In the genomic region with DNA sequence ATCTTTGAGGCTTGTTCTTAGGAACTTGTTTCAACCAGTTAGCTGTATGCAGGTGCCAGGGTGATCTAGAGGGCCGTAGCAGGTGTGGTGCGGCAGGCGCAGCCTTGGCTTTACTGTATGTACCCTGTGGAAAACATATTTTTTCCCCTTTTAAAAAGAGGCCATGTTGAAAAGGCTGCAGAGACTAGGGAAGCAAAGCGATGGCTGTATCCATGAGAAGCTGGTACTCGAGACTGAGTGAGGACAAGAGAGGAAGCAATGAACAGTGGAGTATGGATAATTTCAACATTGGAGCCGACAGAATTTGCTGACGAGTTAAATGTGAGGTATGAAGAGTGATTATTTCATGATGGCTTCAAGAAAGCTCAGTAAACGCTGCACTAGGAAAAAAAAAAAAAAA, we compare ENCODE assay signal across 9 mouse cellular contexts. TPM values are rescaled to one million over a fixed set of nuclear protein-coding genes. Genes with fewer than 3 reads are reported as not detected.
DNase-seq lines count a peak whose midpoint lies in the region; ATAC-seq lines count a peak whose summit lies in the region.
"Had no signal": no experiment of that assay in that cellular context is flagged by ENCODE, and none has a peak within 500 bp of the region (broad histone marks: within the 10 kb centered on the region; RNA-seq: fewer than 3 reads in every experiment).

No protein-coding gene starts in this region.

- H3K9ac ChIP-seq in heart, embryonic 16.5 days (ENCODE audit: low read length) = peak overlapping the region; percentile 83
- H3K9ac ChIP-seq in hindbrain, embryonic 13.5 days = 0 out of 2 replicates have a peak overlapping the region, but pooled peaks have one; percentile 75
- H3K9ac ChIP-seq in midbrain, embryonic 12.5 days (replicated peaks) = no peak overlapping the region

- H3K4me2 ChIP-seq in heart, embryonic 16.5 days (ENCODE audit: low read depth, low read length) = peak overlapping the region; percentile 92
- peak overlapping the region; percentile 67 for H3K4me2 ChIP-seq in hindbrain, embryonic 13.5 days
- peak overlapping the region; percentile 68; the same call in 1 of the 2 replicates for H3K4me2 ChIP-seq in midbrain, embryonic 12.5 days (replicated peaks)

- H3K36me3 ChIP-seq in heart, embryonic 16.5 days (ENCODE audit: control insufficient read depth, insufficient read depth) = no peaks in the 10 kb centered on the region
- H3K36me3 ChIP-seq in embryonic facial prominence, embryonic 10.5 days (replicated peaks) = no peaks in the 10 kb centered on the region
- H3K36me3 ChIP-seq in hindbrain, embryonic 13.5 days = no peaks in the 10 kb centered on the region
- no peaks in the 10 kb centered on the region for H3K36me3 ChIP-seq in midbrain, embryonic 12.5 days

- H3K4me3 ChIP-seq in heart, embryonic 16.5 days (ENCODE audit: low read length) = no peak overlapping the region; the same call in 1 of the 2 replicates
- no peak overlapping the region; the same call in 1 of the 2 replicates for H3K4me3 ChIP-seq in embryonic facial prominence, embryonic 10.5 days
- H3K4me3 ChIP-seq in hindbrain, embryonic 13.5 days = peak overlapping the region; percentile 56; the same call in 1 of the 2 replicates
- H3K4me3 ChIP-seq in midbrain, embryonic 12.5 days = no peak overlapping the region

- DNase-seq in heart, postnatal 14 days = no peak
- DNase-seq in embryonic facial prominence, embryonic 10.5 days (ENCODE audit: low spot score) = no peak
- DNase-seq in spleen, postnatal 14 days (ENCODE audit: low spot score in 2 of 2) = no peak
- no peak for DNase-seq in cerebellum, adult 11 months
- DNase-seq in urinary bladder, postnatal 4 days (ENCODE audit: low spot score in 2 of 2) = no peak

- no peak for ATAC-seq in heart, embryonic 16.5 days (replicated peaks; ENCODE audit: extremely low read depth, insufficient read depth, low FRiP score)
- peak; percentile 52 for ATAC-seq in hindbrain, embryonic 13.5 days (ENCODE audit: low FRiP score)
- peak; percentile 14; the same call in 1 of the 2 replicates for ATAC-seq in midbrain, embryonic 12.5 days (ENCODE audit: low FRiP score, low read depth)

- H3K4me1 ChIP-seq in heart, embryonic 16.5 days (ENCODE audit: control insufficient read depth, insufficient read depth, low read length) = peaks cover 13% of the 10 kb centered on the region
- H3K4me1 ChIP-seq in embryonic facial prominence, embryonic 10.5 days = peaks cover 14% of the 10 kb centered on the region
- H3K4me1 ChIP-seq in hindbrain, embryonic 13.5 days (replicated peaks) = peaks cover 14% of the 10 kb centered on the region
- peaks cover 11% of the 10 kb centered on the region; the same call in 1 of the 2 replicates for H3K4me1 ChIP-seq in midbrain, embryonic 12.5 days

- H3K27me3 ChIP-seq in heart, embryonic 16.5 days (ENCODE audit: control insufficient read depth, insufficient read depth, low read length) = no peaks in the 10 kb centered on the region
- H3K27me3 ChIP-seq in embryonic facial prominence, embryonic 10.5 days (replicated peaks; ENCODE audit: low read depth, poor library complexity, severe bottlenecking) = no peaks in the 10 kb centered on the region
- H3K27me3 ChIP-seq in hindbrain, embryonic 13.5 days = no peaks in the 10 kb centered on the region
- H3K27me3 ChIP-seq in midbrain, embryonic 12.5 days = peaks cover 13% of the 10 kb centered on the region; the same call in 1 of the 2 replicates

- intact Hi-C loops in heart, postnatal 14 days (cut with DNase I) = loop anchor here (5.0 to 10.0 kb wide), 2 partner anchors 174 to 204 kb away; a partner anchor contains a TSS

- H3K27ac ChIP-seq in heart, embryonic 16.5 days (ENCODE audit: low read length) = peak overlapping the region; percentile 94
- H3K27ac ChIP-seq in embryonic facial prominence, embryonic 10.5 days (replicated peaks) = peak overlapping the region; percentile 87; the same call in 1 of the 2 replicates
- peak overlapping the region; percentile 84 for H3K27ac ChIP-seq in hindbrain, embryonic 13.5 days
- no peak overlapping the region for H3K27ac ChIP-seq in midbrain, embryonic 12.5 days (replicated peaks)

- WGBS in heart, embryonic 16.5 days = 48% methylated on average over 8 of the region's 8 CpGs
- WGBS in embryonic facial prominence, embryonic 10.5 days = 74% methylated on average over 8 of the region's 8 CpGs
- 64% methylated on average over 8 of the region's 8 CpGs for WGBS in hindbrain, embryonic 13.5 days
- WGBS in midbrain, embryonic 12.5 days = 75% methylated on average over 8 of the region's 8 CpGs

- H3K9me3 ChIP-seq in heart, embryonic 16.5 days (replicated peaks; ENCODE audit: control insufficient read depth, low read length) = no peaks in the 10 kb centered on the region
- H3K9me3 ChIP-seq in embryonic facial prominence, embryonic 10.5 days = no peaks in the 10 kb centered on the region
- no peaks in the 10 kb centered on the region for H3K9me3 ChIP-seq in hindbrain, embryonic 13.5 days
- H3K9me3 ChIP-seq in midbrain, embryonic 12.5 days = no peaks in the 10 kb centered on the region

RNA-seq across cellular contexts. Expression of a gene that starts 0.4 kb away (rescaled TPM):
- polyA plus RNA-seq in heart, embryonic 16.5 days (2015; fragmentation: Nextera tagmentation; extraction: Ambion mirVana) = not detected in 2 replicates
- not detected for total RNA-seq in heart, postnatal 14 days (2021)
- not detected in 2 replicates for polyA plus RNA-seq in embryonic facial prominence, embryonic 10.5 days (2016; fragmentation: Nextera tagmentation; extraction: Ambion mirVana)
- 0.22 and 0.51 TPM in 2 replicates for polyA plus RNA-seq in hindbrain, embryonic 13.5 days (2015; fragmentation: Nextera tagmentation; extraction: Ambion mirVana)
- polyA plus RNA-seq in midbrain, embryonic 12.5 days (2016; fragmentation: Nextera tagmentation; extraction: Ambion mirVana) = not detected in 2 replicates
- polyA plus RNA-seq: large intestine, adult 2 months had no signal
